Mouse (Mus musculus) stomach, embryonic 14.5 days (tissue): ENCODE measurements around the gene Slc1a2. TPM values are rescaled to one million over a fixed set of nuclear protein-coding genes. Genes with fewer than 3 reads are reported as not detected.

Experiments
- ATAC-seq: fragments of 200-750 bp; cut with Nextera tagmentation; 2 replicates; pipeline ENCODE4 v1.8.0; 2017; ENCODE audit warnings: low read depth, moderate TSS enrichment; ENCODE audit not compliant: insufficient number of reproducible peaks, insufficient read depth, low FRiP score
- H3K27ac ChIP-seq: fragments of 300-500 bp; sonication (generic); 2 replicates; pipeline ENCODE4 v1.5.1; 2014; ENCODE audit warnings: mild to moderate bottlenecking, low read length, moderate library complexity, mixed read lengths
- H3K27me3 ChIP-seq: fragments of 300-500 bp; sonication (generic); 2 replicates; pipeline ENCODE4 v1.6.1; 2014; ENCODE audit warnings: low read length, control low read depth, mixed read lengths; ENCODE audit not compliant: control insufficient read depth, insufficient read depth
- H3K36me3 ChIP-seq: fragments of 300-500 bp; sonication (generic); 2 replicates; pipeline ENCODE4 v1.6.1; 2014; ENCODE audit warnings: mild to moderate bottlenecking, control low read depth, low read length, moderate library complexity, mixed read lengths; ENCODE audit not compliant: control insufficient read depth, insufficient read depth
- H3K4me1 ChIP-seq: fragments of 300-500 bp; sonication (generic); 2 replicates; pipeline ENCODE4 v1.6.1; 2014; ENCODE audit warnings: low read length, control low read depth, mixed read lengths; ENCODE audit not compliant: control insufficient read depth, insufficient read depth
- H3K4me2 ChIP-seq: fragments of 300-500 bp; sonication (generic); replicated peaks from 2 replicates; pipeline ENCODE4 v1.6.1; 2014; ENCODE audit warnings: low read depth, low read length, control low read depth
- H3K4me3 ChIP-seq: fragments of 300-500 bp; sonication (generic); 2 replicates; pipeline ENCODE4 v1.5.1; 2014; ENCODE audit warnings: low read depth, low read length, control low read depth
- H3K9ac ChIP-seq: fragments of 300-500 bp; sonication (generic); replicated peaks from 2 replicates; pipeline ENCODE4 v1.6.1; 2014; ENCODE audit warnings: low read depth, mild to moderate bottlenecking, control low read depth, low read length, moderate library complexity, mixed read lengths
- H3K9me3 ChIP-seq: fragments of 300-500 bp; sonication (generic); 2 replicates; pipeline ENCODE4 v1.6.1; 2016; ENCODE audit warnings: low read depth, low read length, control low read depth; ENCODE audit not compliant: control insufficient read depth
- WGBS: fragments of 180-500 bp; shearing (Covaris S2); extraction: QIAGEN DNeasy Blood & Tissue Kit; methylation state at CpG from one replicate; pipeline ENCODE4 v1.1.7; 2014; 5-methylcytosine and 5-hydroxymethylcytosine counted together
- polyA plus RNA-seq: library from polyadenylated mRNA; unstranded; fragments of >200 nt; fragmentation: Nextera tagmentation; extraction: Ambion mirVana; gene quantifications from 2 replicates; pipeline ENCODE4 v1.2.1, GENCODE M21; 2014

Gene Slc1a2
- polyA plus RNA-seq, 1 experiment from 2014 or later: 1.0 TPM

GRCm38 (mm10) chr2:102812756-102813155, 154.3 kb downstream of the Slc1a2 start:
- H3K27ac ChIP-seq: no peak overlapping the region
- WGBS: 67% methylated on average over 4 of the region's 4 CpGs
- no peak overlapping the region for H3K4me3 ChIP-seq
- no peaks in the 10 kb centered on the region for H3K9me3 ChIP-seq
- H3K9ac ChIP-seq: no peak overlapping the region
- no peaks in the 10 kb centered on the region for H3K4me1 ChIP-seq
- no peaks in the 10 kb centered on the region for H3K27me3 ChIP-seq
- no peak overlapping the region for H3K4me2 ChIP-seq
- ATAC-seq: no peak
- no peaks in the 10 kb centered on the region for H3K36me3 ChIP-seq

GRCm38 (mm10) chr2:102815289-102815809, 156.9 kb downstream of the Slc1a2 start:
- Histone ChIP-seq H3K27ac (no peak overlapping the region), H3K4me2 (no peak overlapping the region), H3K4me1 (no peaks in the 10 kb centered on the region), H3K9me3 (no peaks in the 10 kb centered on the region), H3K27me3 (no peaks in the 10 kb centered on the region), H3K36me3 (no peaks in the 10 kb centered on the region), H3K9ac (no peak overlapping the region), H3K4me3 (no peak overlapping the region)
- ATAC-seq: peak; percentile 82
- 25% methylated on average over 6 of the region's 6 CpGs for WGBS

- Histone ChIP-seq H3K27me3 (no peaks in the 10 kb centered on the region), H3K36me3 (no peaks in the 10 kb centered on the region), H3K4me3 (no peak overlapping the region), H3K9me3 (no peaks in the 10 kb centered on the region), H3K4me1 (no peaks in the 10 kb centered on the region), H3K9ac (no peak overlapping the region), H3K27ac (no peak overlapping the region), H3K4me2 (no peak overlapping the region)
- no peak; the same call in 1 of the 2 replicates for ATAC-seq
- WGBS: 77% methylated on average over 5 of the region's 5 CpGs
Observed at GRCm38 (mm10) chr2:102820225-102820711, 161.8 kb downstream of the Slc1a2 start.

GRCm38 (mm10) chr2:102820790-102821189, 162.3 kb downstream of the Slc1a2 start:
- H3K4me3 ChIP-seq: no peak overlapping the region
- H3K27ac ChIP-seq: no peak overlapping the region; the same call in 1 of the 2 replicates
- no peaks in the 10 kb centered on the region for H3K27me3 ChIP-seq
- WGBS: 82% methylated on average over 8 of the region's 8 CpGs
- no peaks in the 10 kb centered on the region for H3K4me1 ChIP-seq
- no peaks in the 10 kb centered on the region for H3K9me3 ChIP-seq
- H3K36me3 ChIP-seq: no peaks in the 10 kb centered on the region
- no peak overlapping the region for H3K9ac ChIP-seq
- H3K4me2 ChIP-seq: no peak overlapping the region
- no peak for ATAC-seq

GRCm38 (mm10) chr2:102822036-102822435, 163.6 kb downstream of the Slc1a2 start:
- Histone ChIP-seq H3K9me3 (no peaks in the 10 kb centered on the region), H3K36me3 (no peaks in the 10 kb centered on the region), H3K4me2 (no peak overlapping the region), H3K27ac (no peak overlapping the region), H3K4me1 (no peaks in the 10 kb centered on the region), H3K4me3 (no peak overlapping the region), H3K9ac (no peak overlapping the region), H3K27me3 (no peaks in the 10 kb centered on the region)
- whole genome bisulfite sequencing: 90% methylated on average over 6 of the region's 6 CpGs
- ATAC-seq: no peak

GRCm38 (mm10) chr2:102825961-102826633, 167.6 kb downstream of the Slc1a2 start:
- no peaks in the 10 kb centered on the region for H3K27me3 ChIP-seq
- no peak overlapping the region for H3K4me2 ChIP-seq
- WGBS: 75% methylated on average over 9 of the region's 9 CpGs
- H3K4me3 ChIP-seq: no peak overlapping the region
- no peak overlapping the region for H3K9ac ChIP-seq
- ATAC-seq: peak; percentile 56; the same call in 1 of the 2 replicates
- no peaks in the 10 kb centered on the region for H3K4me1 ChIP-seq
- no peaks in the 10 kb centered on the region for H3K36me3 ChIP-seq
- no peaks in the 10 kb centered on the region for H3K9me3 ChIP-seq
- no peak overlapping the region for H3K27ac ChIP-seq

GRCm38 (mm10) chr2:102827841-102828240, 169.4 kb downstream of the Slc1a2 start:
- Histone ChIP-seq H3K4me1 (no peaks in the 10 kb centered on the region), H3K4me2 (no peak overlapping the region), H3K27me3 (no peaks in the 10 kb centered on the region), H3K9me3 (no peaks in the 10 kb centered on the region), H3K4me3 (no peak overlapping the region), H3K9ac (no peak overlapping the region), H3K27ac (no peak overlapping the region), H3K36me3 (no peaks in the 10 kb centered on the region)
- WGBS: 54% methylated on average over 1 of the region's 1 CpGs
- no peak for ATAC-seq

GRCm38 (mm10) chr2:102828381-102828780, 169.9 kb downstream of the Slc1a2 start:
- Histone ChIP-seq H3K9ac (no peak overlapping the region), H3K4me1 (no peaks in the 10 kb centered on the region), H3K27ac (no peak overlapping the region), H3K36me3 (no peaks in the 10 kb centered on the region), H3K9me3 (no peaks in the 10 kb centered on the region), H3K4me3 (no peak overlapping the region), H3K27me3 (no peaks in the 10 kb centered on the region), H3K4me2 (no peak overlapping the region)
- ATAC-seq: no peak
- WGBS: 82% methylated on average over 7 of the region's 7 CpGs
